Mouse (Mus musculus): ENCODE measurements at regions not wholly inside any gene's neighbourhood (a gene's known extent, or its start where the extent isn't known, plus 50 kb on each side); places are given as distances from the start of the nearest gene placed in this dataset.

DNA sequence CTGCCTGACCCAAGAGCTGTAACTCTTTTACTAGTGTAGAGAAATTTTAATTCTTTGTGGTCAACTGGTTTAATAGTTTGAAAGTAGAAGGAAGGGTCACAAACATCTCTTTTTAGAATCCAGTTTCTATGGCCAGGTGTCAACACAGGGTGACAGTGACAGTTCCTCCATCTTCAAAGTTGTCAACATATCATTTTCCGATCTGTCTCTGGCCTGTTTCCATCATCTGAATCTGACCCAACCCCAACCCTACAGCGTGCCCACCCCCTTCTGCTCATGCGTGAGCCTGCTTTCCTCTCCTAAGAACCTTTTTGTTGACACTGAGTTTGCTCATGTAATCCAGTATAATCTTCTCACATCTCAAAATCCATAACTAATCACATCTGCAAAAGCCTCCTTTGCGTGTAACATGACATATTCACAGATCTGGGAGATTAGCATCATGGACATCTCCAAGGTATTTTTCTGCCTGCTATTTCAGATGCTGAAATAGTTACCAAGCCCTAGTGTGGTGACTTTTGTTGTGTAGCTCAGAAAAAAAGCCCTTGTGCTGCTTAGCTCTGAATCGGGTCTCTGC lies 168.4 kb downstream of the B3gnt2 start:
- no peak for TF ChIP-seq CTCF (IDR thresholded peaks at IDR 0.05; ENCODE audit: insufficient read depth, low read depth, low read length)
- TF ChIP-seq POLR2A (IDR thresholded peaks at IDR 0.05; ENCODE audit: insufficient read depth, low read depth, low read length) = no peak
